Mouse (Mus musculus) lung, embryonic 14.5 days (tissue): ENCODE measurements around the gene Eddm3b. TPM values are rescaled to one million over a fixed set of nuclear protein-coding genes. Genes with fewer than 3 reads are reported as not detected.
A peak's percentile ranks its signal among the peaks of the same experiment; 100 is the strongest.

ENCODE experiments used
- ATAC-seq: fragments of 200-750 bp; cut with Nextera tagmentation; 2 replicates; pipeline ENCODE4 v1.8.0; 2017; ENCODE audit warnings: mild to moderate bottlenecking, moderate TSS enrichment, moderate library complexity; ENCODE audit not compliant: insufficient read depth
- DNase-seq: peaks from one replicate; pipeline ENCODE4 v3.0.0-alpha.2; 2015
- H3K27ac ChIP-seq: fragments of 300-500 bp; sonication (generic); 2 replicates; pipeline ENCODE4 v1.5.1; 2014; ENCODE audit warnings: low read depth, mild to moderate bottlenecking, moderate library complexity
- H3K27me3 ChIP-seq: fragments of 300-500 bp; sonication (generic); 2 replicates; pipeline ENCODE4 v1.6.1; 2014; ENCODE audit warnings: low read length, control low read depth; ENCODE audit not compliant: insufficient read depth
- H3K36me3 ChIP-seq: fragments of 300-500 bp; sonication (generic); 2 replicates; pipeline ENCODE4 v1.6.1; 2014; ENCODE audit warnings: control low read depth; ENCODE audit not compliant: insufficient read depth
- H3K4me1 ChIP-seq: fragments of 300-500 bp; sonication (generic); 2 replicates; pipeline ENCODE4 v1.6.1; 2014; ENCODE audit warnings: antibody characterized with exemption, control low read depth; ENCODE audit not compliant: insufficient read depth
- H3K4me2 ChIP-seq: fragments of 300-500 bp; sonication (generic); 2 replicates; pipeline ENCODE4 v1.6.1; 2014; ENCODE audit warnings: mild to moderate bottlenecking
- H3K4me3 ChIP-seq: fragments of 300-500 bp; sonication (generic); 2 replicates; pipeline ENCODE4 v1.5.1; 2014; ENCODE audit warnings: low read depth, low read length
- H3K9ac ChIP-seq: fragments of 300-500 bp; sonication (generic); 2 replicates; pipeline ENCODE4 v1.6.1; 2014
- H3K9me3 ChIP-seq: fragments of 300-500 bp; sonication (generic); 2 replicates; pipeline ENCODE4 v1.6.1; 2016; ENCODE audit warnings: low read depth, low read length, control low read depth
- CTCF ChIP-seq: IDR thresholded peaks from 2 replicates; pipeline ENCODE4 v1.5.1; 2016; ENCODE audit warnings: antibody characterized with exemption, low read depth
- WGBS: fragments of 180-500 bp; shearing (Covaris S2); extraction: QIAGEN DNeasy Blood & Tissue Kit; methylation state at CpG from one replicate; pipeline ENCODE4 v1.1.7; 2014; 5-methylcytosine and 5-hydroxymethylcytosine counted together
- polyA plus RNA-seq: library from polyadenylated mRNA; unstranded; fragments of >200 nt; fragmentation: Nextera tagmentation; extraction: Ambion mirVana; gene quantifications from 2 replicates; pipeline ENCODE4 v1.2.1, GENCODE M21; 2014

Eddm3b gene
- polyA plus RNA-seq, 1 experiment from 2014 or later: not detected

- no peak overlapping the region for H3K4me2 ChIP-seq
- H3K36me3 ChIP-seq: no peaks in the 10 kb centered on the region
- TF ChIP-seq CTCF: no peak
- no peak overlapping the region for H3K27ac ChIP-seq
- H3K4me3 ChIP-seq: no peak overlapping the region
- WGBS: 56% methylated on average over 3 of the region's 3 CpGs
- H3K4me1 ChIP-seq: no peaks in the 10 kb centered on the region
- DNase-seq (no peak), ATAC-seq (no peak)
- H3K27me3 ChIP-seq: no peaks in the 10 kb centered on the region
- no peak overlapping the region for H3K9ac ChIP-seq
- no peaks in the 10 kb centered on the region for H3K9me3 ChIP-seq
Observed at GRCm38 (mm10) chr14:51111966-51112365, 2.3 kb upstream of the Eddm3b start.

- H3K27me3 ChIP-seq: no peaks in the 10 kb centered on the region
- no peak overlapping the region for H3K4me2 ChIP-seq
- DNase-seq (no peak), ATAC-seq (no peak)
- H3K4me3 ChIP-seq: no peak overlapping the region
- H3K9me3 ChIP-seq: no peaks in the 10 kb centered on the region
- no peak overlapping the region for H3K9ac ChIP-seq
- H3K36me3 ChIP-seq: no peaks in the 10 kb centered on the region
- TF ChIP-seq CTCF: no peak
- H3K4me1 ChIP-seq: no peaks in the 10 kb centered on the region
- H3K27ac ChIP-seq: no peak overlapping the region
- 41% methylated on average over 9 of the region's 9 CpGs for WGBS
Observed at GRCm38 (mm10) chr14:51113476-51113875, 750 bp upstream of the Eddm3b start.

- TF ChIP-seq CTCF: no peak
- no peak overlapping the region for H3K9ac ChIP-seq
Observed at GRCm38 (mm10) chr14:51125684-51126083, 11.5 kb downstream of the Eddm3b start.

GRCm38 (mm10) chr14:51127648-51128258 is 13.5 kb downstream of the Eddm3b start:
- no peak overlapping the region for H3K4me3 ChIP-seq
- no peaks in the 10 kb centered on the region for H3K4me1 ChIP-seq
- H3K27me3 ChIP-seq: no peaks in the 10 kb centered on the region
- ATAC-seq (peak; percentile 56; the same call in 1 of the 2 replicates), DNase-seq (no peak)
- TF ChIP-seq CTCF: no peak
- H3K9ac ChIP-seq: no peak overlapping the region
- WGBS: 59% methylated on average over 2 of the region's 2 CpGs
- no peaks in the 10 kb centered on the region for H3K36me3 ChIP-seq
- H3K27ac ChIP-seq: peak overlapping the region; percentile 4; the same call in 1 of the 2 replicates
- H3K4me2 ChIP-seq: no peak overlapping the region
- no peaks in the 10 kb centered on the region for H3K9me3 ChIP-seq

More at GRCm38 (mm10) chr14:51125684-51126083, 11.5 kb downstream of the Eddm3b start:
- Histone ChIP-seq H3K36me3 (no peaks in the 10 kb centered on the region), H3K4me1 (no peaks in the 10 kb centered on the region), H3K9me3 (no peaks in the 10 kb centered on the region), H3K4me3 (no peak overlapping the region), H3K4me2 (no peak overlapping the region), H3K27ac (no peak overlapping the region), H3K27me3 (no peaks in the 10 kb centered on the region)
- ATAC-seq: no peak
- DNase-seq: no peak
- 83% methylated on average over 6 of the region's 6 CpGs for WGBS

- H3K9me3 ChIP-seq: no peaks in the 10 kb centered on the region
- TF ChIP-seq CTCF: no peak
- no peaks in the 10 kb centered on the region for H3K27me3 ChIP-seq
- no peak overlapping the region for H3K27ac ChIP-seq
- no peaks in the 10 kb centered on the region for H3K36me3 ChIP-seq
- 63% methylated on average over 9 of the region's 9 CpGs for WGBS
- ATAC-seq (no peak), DNase-seq (no peak)
- H3K4me3 ChIP-seq: no peak overlapping the region
- no peaks in the 10 kb centered on the region for H3K4me1 ChIP-seq
- no peak overlapping the region for H3K9ac ChIP-seq
- no peak overlapping the region for H3K4me2 ChIP-seq
Observed at GRCm38 (mm10) chr14:51128775-51129623, 14.8 kb downstream of the Eddm3b start.

GRCm38 (mm10) chr14:51129624-51129975 is 15.4 kb downstream of the Eddm3b start:
- TF ChIP-seq CTCF: no peak
- Histone ChIP-seq H3K27ac (no peak overlapping the region), H3K36me3 (no peaks in the 10 kb centered on the region), H3K4me3 (no peak overlapping the region), H3K9me3 (no peaks in the 10 kb centered on the region), H3K4me1 (no peaks in the 10 kb centered on the region), H3K27me3 (no peaks in the 10 kb centered on the region), H3K9ac (no peak overlapping the region), H3K4me2 (no peak overlapping the region)
- 65% methylated on average over 4 of the region's 4 CpGs for WGBS
- DNase-seq (no peak), ATAC-seq (no peak)

GRCm38 (mm10) chr14:51130315-51130940 is 16.2 kb downstream of the Eddm3b start:
- H3K9me3 ChIP-seq: no peaks in the 10 kb centered on the region
- peak overlapping the region; percentile 7; the same call in 1 of the 2 replicates for H3K4me2 ChIP-seq
- DNase-seq: no peak
- no peaks in the 10 kb centered on the region for H3K27me3 ChIP-seq
- no peak for ATAC-seq
- TF ChIP-seq CTCF: no peak
- 63% methylated on average over 9 of the region's 9 CpGs for WGBS
- H3K9ac ChIP-seq: no peak overlapping the region
- no peak overlapping the region for H3K4me3 ChIP-seq
- H3K36me3 ChIP-seq: no peaks in the 10 kb centered on the region
- no peaks in the 10 kb centered on the region for H3K4me1 ChIP-seq
- no peak overlapping the region; the same call in 1 of the 2 replicates for H3K27ac ChIP-seq
